Mouse (Mus musculus) gastrocnemius, postnatal 36 days (tissue): Measurements from ENCODE around the gene Dnah17. TPM values are rescaled to one million over a fixed set of nuclear protein-coding genes. Genes with fewer than 3 reads are reported as not detected.

Experiments
- DNase-seq, 2 experiments: peaks; one replicate each; pipeline ENCODE4 v3.0.0; 2022
- intact Hi-C: fragments of 180-260 bp; cut with DNase I; formaldehyde crosslinking; loops from one replicate; pipeline ENCODE4 v1.15.1; 2025
- microRNA-seq, 2 experiments: library from miRNA; unstranded; fragments of <30 nt; microRNA quantifications; one replicate each; pipeline ENCODE4 v1.2.0; 2021
- total RNA-seq, 2 experiments: library from RNA; stranded (reverse); gene quantifications; 2 replicates each; pipeline ENCODE4 v1.2.3; 2021

The Dnah17 gene
- total RNA-seq, 2 experiments from 2014 or later: 0.10 to 0.22 TPM

GRCm38 (mm10) chr11:117979388-117979787, 151.0 kb downstream of the Dnah17 start:
- intact Hi-C loops: no loop called here
- no peak for DNase-seq

DNA sequence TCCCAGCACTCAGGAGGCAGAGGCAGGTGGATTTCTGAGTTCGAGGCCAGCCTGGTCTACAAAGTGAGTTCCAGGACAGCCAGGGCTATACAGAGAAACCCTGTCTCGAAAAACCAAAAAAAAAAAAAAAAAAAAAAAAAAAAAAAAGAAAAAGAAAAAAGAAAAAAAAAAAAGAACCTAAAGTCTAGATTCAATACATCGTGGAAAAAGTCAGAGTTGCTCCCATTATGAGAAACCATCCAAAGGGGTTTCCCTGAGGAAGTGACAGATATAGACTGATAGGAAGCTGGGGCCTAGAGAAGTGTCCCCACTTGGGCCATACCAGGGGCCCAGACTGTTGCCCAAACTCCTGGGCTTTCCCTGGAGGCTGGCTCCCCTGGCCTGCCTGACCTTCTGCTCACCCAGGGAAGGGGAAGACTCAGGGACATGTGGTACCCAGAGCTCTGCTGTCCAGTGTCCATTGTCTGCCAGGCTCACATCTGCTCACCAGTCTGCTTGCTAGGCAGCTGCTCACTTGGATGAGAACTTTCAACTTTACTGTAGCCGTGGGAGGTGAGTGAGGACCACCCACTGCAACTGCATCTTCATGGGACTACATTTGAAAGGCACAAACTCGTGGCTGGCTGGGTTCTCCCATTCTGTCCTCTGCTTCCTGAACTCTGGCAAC, 152.6 kb downstream of the Dnah17 start:
- no peak for DNase-seq
- intact Hi-C loops: no loop called here

DNA sequence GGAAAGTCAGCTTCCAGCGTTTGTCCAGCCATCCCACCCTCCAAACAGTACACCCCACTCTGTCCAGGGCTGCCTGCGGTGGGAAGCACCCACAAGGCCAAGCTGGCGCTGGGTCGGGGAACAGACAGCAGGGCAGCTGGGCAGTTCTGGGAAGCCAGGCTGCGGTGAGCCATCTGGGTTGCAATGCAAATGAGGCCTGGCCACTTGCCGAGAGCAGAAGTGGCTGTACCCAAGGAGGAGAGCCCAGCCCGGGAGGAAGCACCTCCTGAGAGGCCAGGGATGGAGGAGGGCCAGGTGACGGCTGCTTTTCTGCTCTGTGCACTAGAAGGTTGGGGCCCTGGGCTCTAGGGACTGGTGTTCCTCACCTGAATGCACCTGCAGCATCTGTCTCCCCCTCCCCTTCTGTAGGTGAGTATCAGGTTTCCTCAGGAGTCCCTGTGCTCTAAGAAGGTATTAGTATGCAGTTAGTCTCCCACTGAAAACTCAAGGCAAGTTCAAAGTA, 154.3 kb downstream of the Dnah17 start:
- intact Hi-C loops: no loop called here
- peak in 1 of 2 experiments; percentile 51 for DNase-seq

GRCm38 (mm10) chr11:117975211-117975967, 155.0 kb downstream of the Dnah17 start:
- no peak for DNase-seq
- intact Hi-C loops: no loop called here

GRCm38 (mm10) chr11:117974327-117975125, 155.9 kb downstream of the Dnah17 start:
- DNase-seq: no peak
- intact Hi-C loops: no loop called here

GRCm38 (mm10) chr11:117973569-117973968, 156.9 kb downstream of the Dnah17 start:
- intact Hi-C loops: no loop called here
- DNase-seq: no peak

DNA sequence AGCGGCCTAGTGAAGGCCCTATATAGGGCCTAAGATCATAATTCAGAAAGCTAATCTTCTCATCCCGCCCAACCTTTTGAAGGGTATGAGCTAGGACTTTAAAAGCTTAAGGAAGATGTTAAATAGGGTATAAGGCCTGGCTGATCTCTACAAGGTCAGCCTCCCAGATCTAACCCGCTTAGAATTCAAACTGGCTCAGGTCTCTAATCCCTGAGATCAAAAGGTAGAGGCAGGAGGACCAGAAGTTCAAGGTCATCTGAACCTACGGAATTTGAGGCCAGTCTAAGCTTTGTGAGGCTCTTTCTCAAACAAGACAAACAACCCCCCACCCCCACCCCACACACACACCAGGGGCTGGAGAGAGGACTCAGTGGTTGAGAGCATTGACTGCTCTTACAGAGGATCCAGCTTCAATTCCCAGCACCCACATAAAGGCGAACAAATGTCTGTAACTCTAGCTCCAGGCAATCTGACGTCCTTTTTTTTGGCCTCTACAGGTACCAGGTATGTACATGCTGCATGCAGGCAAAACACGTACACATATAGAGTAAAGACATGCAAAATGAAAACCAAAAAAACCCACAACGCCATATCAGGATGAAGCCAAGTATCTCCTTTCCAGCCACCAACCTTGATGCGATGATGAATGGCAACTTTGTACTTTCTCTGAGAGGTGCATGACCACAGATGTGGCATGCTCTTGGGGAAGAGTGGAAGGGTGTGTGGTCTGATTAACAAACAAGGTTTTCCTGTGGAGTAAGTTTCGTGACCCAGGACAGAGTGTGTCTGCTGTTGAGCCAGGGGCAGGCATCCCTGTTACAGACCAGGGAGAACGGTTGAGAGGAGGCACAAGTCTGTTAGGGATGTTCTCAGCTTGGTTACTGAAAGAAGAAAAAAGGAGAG, 157.5 kb downstream of the Dnah17 start:
- intact Hi-C loops: no loop called here

More for the DNA sequence above, 157.5 kb downstream of the Dnah17 start:
- DNase-seq: no peak

Small RNA genes within 50 kb of the gene (microRNA-seq; reads per million reads assigned to microRNA genes)
- 0 reads per million in 2 experiments for gene Mir6933

Other genes starting within 250 kb of the Dnah17 start
- gene Socs3, start 160.6 kb downstream of the Dnah17 start, total RNA-seq: 1 to 10 TPM; 1.8 to 4.7 TPM
- 10 to 100 TPM; 17.9 to 18.9 TPM for gene Pgs1, start 144.3 kb downstream of the Dnah17 start, total RNA-seq
- 10 to 100 TPM; 33.5 to 34.7 TPM for gene Cyth1, start 118.0 kb upstream of the Dnah17 start, total RNA-seq
- 10 to 100 TPM; 11.1 to 14.7 TPM for gene Usp36, start 159.6 kb upstream of the Dnah17 start, total RNA-seq
- 1 to 10 TPM; 1.2 to 1.3 TPM for gene Cep295nl, start 211.9 kb upstream of the Dnah17 start, total RNA-seq
- gene Timp2, start 225.1 kb upstream of the Dnah17 start, total RNA-seq: 10 to 100 TPM; 73.9 to 92.0 TPM